Mouse (Mus musculus): ENCODE data around the gene Mapkapk5.

DNA sequence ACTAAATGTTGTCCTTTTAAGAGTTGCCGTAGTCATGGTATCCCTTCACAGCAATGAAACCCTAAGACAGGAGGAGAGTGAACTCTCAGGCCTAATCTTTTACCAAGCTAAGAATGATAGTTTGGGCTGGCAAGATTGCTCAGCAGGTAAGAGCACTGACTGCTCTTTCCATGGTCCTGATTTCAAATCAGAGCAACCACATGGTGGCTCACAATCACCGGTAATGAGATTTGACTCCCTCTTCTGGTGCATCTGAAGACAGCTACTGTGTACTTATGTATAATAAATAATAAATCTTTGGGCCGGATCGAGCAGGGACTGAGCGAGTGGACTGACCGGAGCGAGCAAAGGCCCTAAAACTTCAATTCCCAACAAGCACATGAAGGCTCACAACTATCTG lies 4.5 kb downstream of the Mapkapk5 start:
- no peak for TF ChIP-seq POLR2A (IDR thresholded peaks at IDR 0.05; ENCODE audit: extremely low read depth, insufficient read depth, low read length)
- TF ChIP-seq CTCF (IDR thresholded peaks at IDR 0.05; ENCODE audit: low read depth, low read length) = no peak

All from liver, adult 2 months (tissue).